Mouse (Mus musculus): ENCODE results near the gene Foxn4.

Foxn4 gene

DNA sequence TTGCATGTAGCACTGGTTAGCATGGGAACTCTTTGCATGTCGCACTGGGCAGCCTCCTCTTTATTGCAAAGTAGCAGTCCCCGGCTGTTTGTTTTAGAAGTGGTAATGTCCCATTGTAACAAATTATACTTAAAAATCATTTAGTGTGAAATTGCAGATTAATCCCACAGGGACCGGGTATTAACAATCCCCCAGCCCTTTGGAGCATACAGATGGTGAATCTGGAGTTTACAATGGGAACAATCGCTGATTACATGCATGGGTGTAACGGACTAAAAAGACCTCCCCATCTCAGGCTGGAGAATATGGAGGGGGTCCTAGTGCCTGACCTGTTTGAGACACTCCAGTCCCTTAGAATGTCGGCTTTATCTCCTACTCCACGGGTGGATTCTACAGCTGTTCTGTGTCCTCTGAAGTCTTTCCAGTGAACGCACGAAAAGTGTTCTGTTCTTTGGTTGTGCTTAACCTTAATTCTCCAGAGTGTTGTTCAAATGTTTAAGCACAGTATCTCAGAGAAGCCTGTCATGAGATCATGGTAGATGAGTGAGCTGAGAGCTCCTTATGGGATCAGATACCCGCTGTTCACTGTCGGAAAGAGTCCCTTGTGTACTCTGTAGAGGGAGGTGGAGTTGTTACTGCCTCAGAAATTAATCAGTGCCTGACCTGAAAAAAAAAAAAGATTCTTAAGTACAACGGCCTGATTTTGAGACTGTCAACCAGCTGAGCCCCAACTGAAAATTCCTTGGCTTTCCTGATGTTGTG is 6.0 kb upstream of the Foxn4 start:
- no peak for DNase-seq

DNA sequence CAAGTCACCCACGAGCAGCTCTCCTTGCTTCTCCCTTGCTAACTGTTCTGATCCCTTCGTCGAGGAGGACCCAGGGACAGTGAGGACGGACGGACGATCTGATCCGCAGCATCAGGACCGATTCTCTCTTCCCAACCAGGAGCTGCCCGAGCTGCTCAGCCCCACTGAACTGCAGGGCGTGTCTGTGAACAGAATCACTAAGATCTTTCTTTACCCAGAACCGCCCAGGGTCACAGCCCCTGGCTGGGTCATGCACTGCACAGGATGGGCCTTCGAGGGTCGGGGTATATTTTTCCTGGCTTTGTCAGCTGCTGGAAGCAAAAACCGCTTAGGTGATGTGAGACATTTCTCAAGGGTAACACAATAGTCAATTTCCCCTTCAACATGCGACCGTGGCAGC is 2.4 kb upstream of the Foxn4 start:
- no peak for DNase-seq

DNA sequence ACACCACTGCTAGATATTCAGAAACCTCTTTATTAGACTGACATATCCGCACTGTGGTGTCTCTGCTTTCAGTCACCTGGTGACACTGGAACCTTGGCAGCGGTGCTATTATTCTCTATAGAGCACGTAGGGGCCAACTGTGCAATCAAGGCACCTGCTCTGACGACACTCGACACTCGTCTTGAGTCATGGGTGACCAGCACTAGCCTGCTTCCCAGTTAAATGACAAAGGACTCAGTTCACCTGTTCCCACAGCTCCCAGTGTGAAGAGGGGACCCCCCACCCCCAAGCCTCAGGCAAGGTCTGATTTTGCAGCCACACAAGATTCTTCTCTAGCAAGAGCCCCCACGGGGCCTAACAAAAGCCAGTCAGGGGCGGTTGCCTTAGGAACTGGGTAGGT is 1.7 kb upstream of the Foxn4 start:
- no peak for DNase-seq

DNA sequence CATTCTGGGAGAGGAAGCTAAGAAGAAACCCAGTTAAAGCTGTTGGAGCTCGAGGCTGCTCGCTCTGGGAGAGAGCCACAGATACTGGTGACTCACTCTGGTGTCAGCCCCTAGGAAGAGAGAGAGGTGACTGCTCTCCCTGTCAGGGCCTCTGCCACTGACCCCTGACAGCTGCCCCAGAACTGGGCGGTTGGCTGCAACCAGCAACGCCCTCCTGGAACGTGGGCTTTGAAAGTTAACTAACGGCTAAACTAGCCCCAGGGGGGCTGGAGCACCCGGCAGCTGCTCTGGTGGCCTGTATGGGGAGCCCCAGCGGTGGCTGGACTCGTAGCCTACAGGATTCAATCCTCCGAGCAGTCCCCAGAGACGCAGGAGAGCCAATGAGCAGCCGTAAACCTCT is 3.6 kb downstream of the Foxn4 start:
- DNase-seq, result no peak

DNA sequence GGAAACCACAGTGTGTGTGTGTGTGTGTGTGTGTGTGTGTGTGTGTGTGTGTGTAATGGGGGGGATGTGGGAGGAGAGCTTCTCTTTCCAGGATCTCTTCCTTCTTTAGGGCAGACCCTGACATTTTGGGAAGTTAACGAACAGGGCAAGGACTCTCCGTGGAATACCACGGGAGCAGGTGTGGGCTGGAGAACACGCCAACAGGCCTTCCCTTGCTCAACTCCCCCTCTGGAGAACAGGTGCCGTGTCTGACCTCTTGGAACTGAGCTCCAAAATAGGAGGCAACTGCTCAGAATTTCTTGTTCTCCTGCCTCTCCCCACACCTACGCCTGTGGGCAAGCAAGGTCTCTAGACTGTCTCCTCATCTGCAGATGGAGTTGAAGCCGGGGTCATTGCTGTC is 4.1 kb downstream of the Foxn4 start:
- no peak for DNase-seq

DNA sequence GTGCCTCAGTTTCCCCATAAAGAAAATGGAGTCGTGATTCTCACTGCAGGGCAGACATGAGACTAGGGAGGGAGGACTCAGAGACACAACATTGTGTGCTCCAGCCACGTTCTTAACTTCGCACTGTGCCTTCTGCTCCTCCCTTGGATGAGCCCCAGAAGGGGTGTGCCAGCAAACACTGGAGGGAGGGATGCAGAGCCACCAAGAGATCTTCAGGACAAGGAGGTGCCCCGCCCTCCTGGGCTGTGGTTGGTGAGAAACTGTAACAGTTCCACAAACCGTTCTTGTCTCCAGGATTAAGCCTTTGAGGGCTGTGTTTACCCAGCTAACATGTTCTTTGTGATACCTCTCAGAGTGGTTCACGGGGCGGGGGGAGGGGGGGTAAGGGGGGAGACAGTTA is 5.0 kb downstream of the Foxn4 start:
- DNase-seq, result peak in 1 of 2 experiments; percentile 28

DNA sequence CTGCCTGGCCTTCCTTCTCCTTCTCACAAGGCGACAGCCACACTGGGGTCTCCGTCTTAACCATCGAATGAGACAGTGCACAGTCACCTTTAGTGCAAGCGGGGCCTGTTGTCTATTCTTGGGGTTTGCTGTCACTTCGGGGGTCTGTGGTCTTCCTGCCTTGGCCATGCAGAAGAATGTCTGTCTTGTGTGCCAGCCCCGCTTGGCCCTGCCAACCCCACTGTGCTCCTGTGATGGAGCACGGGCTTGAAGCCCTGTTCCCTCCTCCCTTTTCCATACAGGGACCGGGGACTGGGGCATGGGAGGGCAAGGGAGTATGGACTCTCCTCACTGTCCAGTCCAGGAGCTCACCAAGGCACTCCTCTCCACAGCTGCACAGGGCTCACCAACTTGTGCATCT is 8.8 kb downstream of the Foxn4 start:
- DNase-seq, result no peak

DNA sequence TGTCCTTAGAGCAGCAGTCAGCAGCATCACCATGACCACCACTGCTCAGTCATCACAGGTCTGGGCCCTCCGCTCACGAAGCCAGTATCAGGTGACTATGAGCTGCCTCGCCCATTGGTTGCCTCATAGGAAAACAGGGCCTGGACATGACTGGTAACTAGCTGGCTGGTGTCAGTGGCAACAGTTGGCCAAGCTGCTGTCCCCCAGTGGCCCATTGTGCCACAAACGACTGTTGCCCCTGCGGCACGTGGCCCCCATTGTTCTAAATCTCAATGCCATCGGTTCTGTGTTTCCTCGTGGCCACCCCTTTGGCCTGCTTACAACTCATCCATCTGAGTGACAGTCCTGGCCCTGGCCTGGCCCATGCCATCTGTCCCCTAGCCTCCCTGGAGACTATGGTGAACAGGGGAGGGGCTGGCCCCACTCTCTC is 9.6 kb downstream of the Foxn4 start:
- DNase-seq, result peak; percentile 32 to 48

DNA sequence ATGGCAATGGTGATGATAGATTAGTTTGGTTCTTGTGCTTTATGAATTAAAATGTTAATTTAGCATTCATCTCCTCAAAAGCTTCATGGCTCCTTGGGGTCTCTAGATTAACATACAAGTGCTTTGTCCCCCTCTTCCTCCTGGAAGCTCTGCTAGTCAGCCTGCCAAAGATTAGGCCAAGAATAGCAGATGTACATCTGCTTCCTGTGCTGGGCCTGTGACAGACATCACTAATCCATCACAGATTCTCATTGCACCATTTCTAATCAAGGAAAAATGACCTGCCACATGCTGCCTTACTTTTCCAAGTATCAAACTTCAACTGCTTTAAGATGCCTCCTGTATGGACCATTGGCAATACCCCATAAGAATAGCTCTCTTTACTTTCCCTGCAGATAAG is 12.1 kb downstream of the Foxn4 start:
- no peak for DNase-seq

DNA sequence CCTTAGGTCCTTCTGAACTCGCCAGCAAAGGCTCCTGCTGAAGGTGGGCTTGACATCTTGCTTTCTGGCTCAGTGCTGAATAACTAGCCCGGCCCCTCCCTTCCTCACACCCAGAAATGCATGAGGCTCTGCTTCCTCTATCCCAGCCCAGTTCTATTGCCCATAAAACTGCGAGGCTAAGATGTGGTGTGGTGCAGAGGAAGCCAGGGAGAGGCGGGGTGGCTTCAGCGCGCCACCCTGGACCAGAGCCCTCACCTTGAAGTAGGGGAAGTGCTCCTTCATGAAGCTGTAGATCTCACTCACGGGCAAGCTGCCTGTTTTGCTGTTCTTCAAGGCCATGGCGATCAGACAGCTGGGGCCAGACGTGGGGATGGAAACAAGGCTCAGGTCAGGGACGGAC is 14.1 kb downstream of the Foxn4 start:
- DNase-seq, result no peak

DNA sequence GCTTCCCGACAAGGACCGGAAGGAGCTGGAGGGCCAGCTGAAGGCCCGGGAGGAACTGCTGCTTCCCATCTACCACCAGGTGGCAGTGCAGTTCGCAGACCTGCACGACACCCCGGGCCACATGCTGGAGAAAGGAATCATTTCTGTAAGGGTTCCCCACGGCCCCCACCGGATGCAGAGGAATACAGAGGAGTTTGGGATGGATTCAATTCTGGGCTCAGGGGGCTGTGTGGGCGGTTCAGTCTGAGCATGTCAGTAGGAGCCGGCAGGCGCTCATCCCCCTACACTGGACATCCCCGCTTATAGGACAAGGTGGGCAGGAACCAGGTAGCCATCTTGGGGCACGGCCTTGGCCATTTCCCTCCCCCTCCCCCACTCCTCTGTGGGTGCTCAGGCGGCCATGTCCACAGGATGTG is 25.4 kb downstream of the Foxn4 start:
- peak; percentile 75 to 85 for DNase-seq

DNA sequence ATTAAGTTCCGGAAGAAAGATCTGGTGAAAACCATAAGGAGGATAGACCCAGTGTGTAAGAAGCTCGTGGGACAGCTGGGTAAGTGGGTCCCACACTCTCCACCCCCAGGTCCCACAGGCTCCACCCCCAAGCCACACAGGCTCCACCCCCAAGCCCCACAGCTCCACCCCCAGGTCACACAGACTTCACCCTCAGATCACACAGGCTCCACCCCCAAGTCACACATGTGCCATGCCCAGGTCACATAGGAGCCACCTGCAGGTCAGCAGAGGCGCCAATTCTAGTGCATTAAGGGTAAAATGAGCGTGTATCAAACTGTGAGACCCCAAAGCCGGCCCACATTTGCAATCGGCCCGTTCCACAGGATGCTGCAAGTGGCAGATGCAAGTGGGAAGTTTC is 27.1 kb downstream of the Foxn4 start:
- no peak for DNase-seq

DNA sequence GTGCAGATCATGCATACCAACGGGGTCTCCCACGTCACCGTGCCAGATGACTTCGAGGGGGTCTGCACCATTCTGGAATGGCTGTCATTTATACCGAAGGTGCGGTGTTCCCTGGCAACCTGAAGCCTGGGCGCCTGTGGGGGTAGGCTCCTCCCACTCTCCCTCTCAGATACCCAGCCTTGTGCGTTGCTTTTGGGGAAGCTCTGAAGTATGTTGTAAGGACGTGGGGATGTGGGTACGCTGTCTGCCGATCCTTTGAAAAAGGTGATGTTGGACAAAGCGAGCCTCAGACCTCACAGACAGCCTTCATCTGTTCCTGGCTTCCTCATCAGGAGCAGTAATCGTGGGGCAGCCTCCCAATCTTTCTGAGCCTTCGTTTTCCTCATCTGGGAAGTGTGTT is 33.9 kb downstream of the Foxn4 start:
- no peak for DNase-seq

DNA sequence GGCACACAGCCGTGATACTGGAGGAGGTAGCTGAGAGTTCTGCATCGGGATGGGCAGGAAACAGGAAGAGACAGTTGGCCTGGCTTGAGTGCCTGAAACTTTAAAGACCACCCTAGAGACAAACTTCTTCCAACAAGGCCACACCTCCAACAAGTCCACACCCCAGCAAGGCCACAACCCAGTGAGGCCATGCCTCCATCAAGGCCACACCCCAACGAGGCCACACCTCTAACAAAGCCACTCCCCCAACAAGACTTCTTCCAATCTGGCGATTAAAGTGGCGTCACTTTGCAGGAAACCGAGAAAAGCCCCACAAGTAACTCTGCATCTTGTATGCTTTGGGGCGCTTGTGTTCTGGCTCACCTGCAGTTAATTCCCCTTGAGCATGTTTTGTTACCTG is 34.7 kb downstream of the Foxn4 start:
- DNase-seq, result no peak

DNA sequence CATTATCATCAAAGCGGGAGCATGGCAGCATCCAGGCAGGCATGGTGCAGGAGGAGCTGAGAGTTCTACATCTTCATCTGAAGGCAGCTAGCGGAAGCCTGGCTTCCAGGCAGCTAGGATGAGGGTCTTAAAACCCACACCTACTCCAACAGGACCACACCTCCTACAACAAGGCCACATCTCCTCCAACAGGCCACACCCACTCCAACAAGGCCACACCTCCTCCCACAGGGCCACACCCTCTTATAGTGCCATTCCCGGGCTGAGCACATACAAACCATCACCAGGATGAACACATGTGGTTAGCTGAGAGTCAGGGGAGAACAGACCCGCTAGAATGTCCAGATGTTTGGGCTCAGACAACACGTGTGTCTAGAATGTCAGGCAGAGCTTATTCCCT is 44.7 kb downstream of the Foxn4 start:
- DNase-seq, result no peak

DNA sequence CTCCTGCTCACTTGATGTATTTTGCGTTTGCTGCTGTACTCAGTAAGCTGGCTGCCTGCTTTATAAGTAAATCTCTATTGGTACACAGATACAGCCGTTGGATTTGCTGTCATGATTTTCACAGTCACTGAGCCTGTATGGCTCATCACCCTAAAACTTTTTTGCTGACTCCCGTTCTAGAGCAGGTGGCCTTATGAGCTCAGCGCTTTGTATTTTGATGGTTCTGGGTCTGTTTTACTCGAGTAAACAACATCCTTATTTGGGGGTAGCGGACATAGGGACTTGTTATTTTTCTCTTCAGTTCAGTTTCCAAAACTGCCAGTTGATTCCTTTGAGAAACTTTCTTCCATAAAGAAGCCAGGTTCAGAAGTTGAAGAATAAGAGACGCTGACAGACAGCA is 47.6 kb downstream of the Foxn4 start:
- DNase-seq, result no peak

DNA sequence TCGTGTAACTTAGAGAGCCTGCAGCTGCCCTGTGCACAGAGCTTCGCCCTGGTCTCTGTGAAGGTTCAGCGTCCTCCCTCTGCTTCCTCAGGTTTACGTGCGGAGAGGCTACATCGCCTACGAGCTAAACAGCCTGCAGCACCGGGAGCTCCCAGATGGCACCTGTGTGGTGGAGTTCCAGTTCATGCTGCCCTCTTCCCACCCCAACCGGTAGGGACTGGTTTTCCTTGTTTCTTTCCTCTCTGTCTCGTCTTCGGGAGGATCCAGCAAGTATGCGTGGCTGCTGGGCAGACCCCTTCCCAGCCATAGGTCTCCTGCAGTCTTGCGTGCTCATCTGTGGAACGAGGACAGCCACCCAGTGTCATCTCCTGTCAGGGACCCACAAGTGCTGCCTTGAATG is 54.8 kb downstream of the Foxn4 start:
- no peak for DNase-seq

DNA sequence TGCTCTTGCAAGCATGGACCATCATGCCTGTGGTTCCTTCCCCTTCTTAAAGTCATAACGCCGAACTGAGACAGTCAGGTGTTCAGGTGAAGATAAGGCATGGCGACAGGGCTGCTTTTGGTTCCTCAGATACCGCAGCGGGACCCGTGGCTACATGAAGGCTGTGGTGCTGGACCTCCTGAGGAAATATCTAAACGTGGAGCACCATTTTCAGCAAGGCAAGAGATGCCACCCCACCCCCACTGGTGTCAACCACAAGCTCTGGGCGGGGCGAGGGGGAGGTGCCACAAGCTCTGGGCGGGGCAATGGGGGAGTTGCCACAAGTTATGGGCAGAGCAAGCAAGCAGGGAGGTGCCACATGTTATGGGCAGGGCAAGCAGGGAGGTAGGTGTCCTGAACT is 60.4 kb downstream of the Foxn4 start:
- DNase-seq, result no peak

DNA sequence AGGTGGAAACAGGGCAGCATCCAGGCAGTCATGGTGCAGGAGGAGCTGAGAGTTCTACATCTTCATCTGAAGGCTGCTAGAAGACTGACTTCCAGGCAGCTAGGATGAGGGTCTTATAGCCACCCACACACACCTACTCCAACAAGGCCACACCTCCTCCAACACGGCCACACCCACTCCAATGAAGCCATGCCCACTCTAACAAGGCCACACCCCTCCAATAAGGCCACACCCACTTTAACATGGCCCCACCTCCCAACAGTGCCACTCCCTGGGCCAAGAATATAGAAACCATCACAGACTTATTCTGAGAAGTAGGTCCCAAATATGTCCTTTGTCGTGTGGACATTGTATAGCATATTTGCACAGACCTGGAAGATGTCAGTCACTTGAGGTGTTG is 67.4 kb downstream of the Foxn4 start:
- DNase-seq, result no peak
